Mouse (Mus musculus) brain, embryonic 14.5 days (tissue): ENCODE data around the gene Pacsin2.

ENCODE experiments used
- CTCF ChIP-seq: fragments of 200-500 bp; IDR thresholded peaks from 2 replicates; pipeline ENCODE4 v1.5.1; 2012; ENCODE audit warnings: inconsistent platforms, mild to moderate bottlenecking, moderate library complexity, borderline replicate concordance; ENCODE audit not compliant: insufficient read depth, insufficient read length; ENCODE audit errors: extremely low read depth
- POLR2A ChIP-seq: fragments of 200-500 bp; IDR thresholded peaks from 2 replicates; pipeline ENCODE4 v1.6.1; 2012; ENCODE audit warnings: mild to moderate bottlenecking, inconsistent platforms, borderline replicate concordance; ENCODE audit not compliant: poor library complexity, insufficient read depth, insufficient read length, severe bottlenecking; ENCODE audit errors: extremely low read depth

- TF ChIP-seq CTCF (peak; percentile 36; the same call in 1 of the 2 replicates), POLR2A (no peak)
These were observed 19.1 kb upstream of the Pacsin2 start for GRCm38 (mm10) chr15:83483482-83483881.
